ENCODE assay signal across 13 mouse cellular contexts in the genomic region with DNA sequence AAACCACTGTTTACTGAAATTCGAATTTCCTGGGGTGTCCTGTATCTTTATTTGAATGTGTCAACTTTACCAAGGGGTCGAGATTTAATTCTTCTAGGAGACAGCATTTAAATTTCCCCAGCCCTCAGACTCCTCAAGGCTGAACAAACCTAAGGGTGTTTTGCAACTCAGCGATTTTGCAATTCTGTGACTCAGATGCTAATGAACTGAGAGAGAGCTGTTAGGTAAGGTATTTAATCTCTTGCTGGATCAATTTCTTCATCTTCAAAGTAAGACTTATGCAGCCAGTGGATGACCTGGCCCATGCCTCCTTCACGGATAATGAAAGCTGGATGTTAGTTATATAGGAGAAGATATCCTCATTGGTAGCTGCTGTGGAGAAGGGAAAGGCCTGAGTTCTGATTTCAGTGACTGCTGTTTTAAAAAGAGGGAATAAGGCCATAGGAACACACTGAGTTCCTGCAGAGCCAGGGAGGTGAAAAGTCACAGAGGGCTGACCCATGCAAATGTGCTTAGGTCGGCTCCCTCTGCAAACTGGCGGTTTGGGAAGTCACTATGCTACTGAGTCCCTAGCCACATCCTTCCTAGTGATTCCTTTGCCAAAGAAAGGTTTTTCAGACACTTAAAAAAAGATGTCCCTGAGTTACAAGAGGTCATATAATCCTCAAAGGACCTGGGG. TPM values are rescaled to one million over a fixed set of nuclear protein-coding genes. Genes with fewer than 3 reads are reported as not detected.
DNase-seq lines count a peak whose midpoint lies in the region; ATAC-seq lines count a peak whose summit lies in the region.
"Had no signal": no experiment of that assay in that cellular context is flagged by ENCODE, and none has a peak within 500 bp of the region (broad histone marks: within the 10 kb centered on the region; RNA-seq: fewer than 3 reads in every experiment).

No protein-coding gene starts in this region.

- no peak overlapping the region for H3K9ac ChIP-seq in liver, embryonic 16.5 days (ENCODE audit: low read depth, low read length)
- H3K9ac ChIP-seq in forebrain, embryonic 11.5 days (ENCODE audit: low read length) = no peak overlapping the region
- H3K9ac ChIP-seq: embryonic facial prominence, embryonic 13.5 days; lung, embryonic 15.5 days had no signal

- peaks cover 8% of the 10 kb centered on the region; the same call in 1 of the 2 replicates for H3K4me1 ChIP-seq in liver, embryonic 16.5 days (ENCODE audit: control insufficient read depth, low read depth, low read length)
- H3K4me1 ChIP-seq in forebrain, embryonic 11.5 days (replicated peaks; ENCODE audit: control insufficient read depth, insufficient read depth, low read length) = no peaks in the 10 kb centered on the region
- H3K4me1 ChIP-seq: lung, embryonic 15.5 days had no signal

- intact Hi-C loops in heart, postnatal 25 days (cut with DNase I) = no loop called here

- no peak overlapping the region for H3K4me3 ChIP-seq in liver, embryonic 16.5 days (ENCODE audit: low read depth, low read length)
- H3K4me3 ChIP-seq in forebrain, embryonic 11.5 days (ENCODE audit: low read depth, low read length) = no peak overlapping the region
- H3K4me3 ChIP-seq: embryonic facial prominence, embryonic 13.5 days; lung, embryonic 15.5 days had no signal

- whole genome bisulfite sequencing in liver, embryonic 16.5 days (ENCODE audit: insufficient replicate concordance) = 24% methylated on average over 6 of the region's 6 CpGs
- WGBS in forebrain, embryonic 11.5 days = 33% methylated on average over 6 of the region's 6 CpGs

- H3K27me3 ChIP-seq in liver, embryonic 16.5 days (ENCODE audit: control insufficient read depth, insufficient read depth, low read depth, low read length) = no peaks in the 10 kb centered on the region
- no peaks in the 10 kb centered on the region for H3K27me3 ChIP-seq in forebrain, embryonic 11.5 days (ENCODE audit: control insufficient read depth, insufficient read depth, low read length)
- H3K27me3 ChIP-seq: embryonic facial prominence, embryonic 13.5 days; lung, embryonic 15.5 days had no signal

- no peaks in the 10 kb centered on the region for H3K9me3 ChIP-seq in liver, embryonic 16.5 days (replicated peaks; ENCODE audit: control insufficient read depth, low read length)
- H3K9me3 ChIP-seq in forebrain, embryonic 11.5 days (ENCODE audit: control insufficient read depth, low read length) = no peaks in the 10 kb centered on the region
- H3K9me3 ChIP-seq: embryonic facial prominence, embryonic 13.5 days; lung, embryonic 15.5 days had no signal

- peak overlapping the region; percentile 41; the same call in 1 of the 2 replicates for H3K27ac ChIP-seq in liver, embryonic 16.5 days (ENCODE audit: low read length)
- no peak overlapping the region for H3K27ac ChIP-seq in forebrain, embryonic 11.5 days (ENCODE audit: low read depth, low read length)
- H3K27ac ChIP-seq: embryonic facial prominence, embryonic 13.5 days; lung, embryonic 15.5 days had no signal

- H3K36me3 ChIP-seq in liver, embryonic 16.5 days (ENCODE audit: control insufficient read depth, insufficient read depth) = no peaks in the 10 kb centered on the region
- no peaks in the 10 kb centered on the region for H3K36me3 ChIP-seq in forebrain, embryonic 11.5 days (ENCODE audit: control insufficient read depth, insufficient read depth, low read length)
- H3K36me3 ChIP-seq: embryonic facial prominence, embryonic 13.5 days; lung, embryonic 15.5 days had no signal

- peak; percentile 34 for DNase-seq in urinary bladder, postnatal 14 days (ENCODE audit: low spot score)
- no peak for DNase-seq in urinary bladder, adult 2 months (ENCODE audit: low spot score)
- DNase-seq in adrenal gland, postnatal 14 days = peak; percentile 72
- no peak for DNase-seq in forebrain, embryonic 11.5 days (ENCODE audit: low spot score)
- no peak for DNase-seq in heart, postnatal 25 days (ENCODE audit: low spot score)
- no peak for DNase-seq in thymus, postnatal 0 days (ENCODE audit: low spot score)
- DNase-seq: cerebellum, adult 11 months; spleen, adult 18-20 months; thymus, postnatal 36 days had no signal

- no peak overlapping the region for H3K4me2 ChIP-seq in liver, embryonic 16.5 days (ENCODE audit: low read depth, low read length)
- H3K4me2 ChIP-seq in forebrain, embryonic 11.5 days (ENCODE audit: low read depth, low read length, severe bottlenecking) = no peak overlapping the region
- H3K4me2 ChIP-seq: embryonic facial prominence, embryonic 13.5 days; lung, embryonic 15.5 days had no signal

- peak; percentile 62; the same call in 1 of the 2 replicates for ATAC-seq in liver, embryonic 16.5 days (ENCODE audit: low read depth)
- peak; percentile 62 for ATAC-seq in neutrophil, adult 5-6 weeks (ENCODE audit: extremely low read depth, insufficient number of reproducible peaks, low FRiP score, poor library complexity, severe bottlenecking)
- no peak for ATAC-seq in forebrain, embryonic 11.5 days (replicated peaks; ENCODE audit: low FRiP score)

RNA-seq across cellular contexts. Expression of a gene that starts 8.5 kb away (rescaled TPM):
- polyA plus RNA-seq in urinary bladder, adult 2 months (2012; rRNA removed) = 58.0 and 63.6 TPM in 2 replicates
- 68.3 and 87.3 TPM in 2 replicates for total RNA-seq in adrenal gland, postnatal 14 days (2021)
- polyA plus RNA-seq in liver, embryonic 16.5 days (2015; fragmentation: Nextera tagmentation; extraction: Ambion mirVana) = 11.5 and 12.2 TPM in 2 replicates
- 30.1 and 37.8 TPM in 2 replicates for total RNA-seq in neutrophil, adult 5-6 weeks (2017)
- polyA plus RNA-seq in forebrain, embryonic 11.5 days (2014; fragmentation: Nextera tagmentation; extraction: Ambion mirVana) = 41.3 and 42.7 TPM in 2 replicates
- 10 to 100 TPM; 32.3 to 34.8 TPM for total RNA-seq in heart, postnatal 25 days (2021)
- polyA plus RNA-seq in thymus, postnatal 0 days (2015; fragmentation: Nextera tagmentation; extraction: Ambion mirVana) = 18.3 and 19.2 TPM in 2 replicates

RNA-seq across cellular contexts. Expression of a gene that starts 53.3 kb away (rescaled TPM):
- 2.4 and 3.5 TPM in 2 replicates for polyA plus RNA-seq in urinary bladder, adult 2 months (2012; rRNA removed)
- 2.9 and 3.5 TPM in 2 replicates for total RNA-seq in adrenal gland, postnatal 14 days (2021)
- 3.8 TPM in 2 replicates for polyA plus RNA-seq in liver, embryonic 16.5 days (2015; fragmentation: Nextera tagmentation; extraction: Ambion mirVana)
- total RNA-seq in neutrophil, adult 5-6 weeks (2017) = 4.4 and 6.4 TPM in 2 replicates
- 18.0 and 19.3 TPM in 2 replicates for polyA plus RNA-seq in forebrain, embryonic 11.5 days (2014; fragmentation: Nextera tagmentation; extraction: Ambion mirVana)
- total RNA-seq in heart, postnatal 25 days (2021) = 10 to 100 TPM; 13.2 to 14.5 TPM
- 19.6 and 25.6 TPM in 2 replicates for polyA plus RNA-seq in thymus, postnatal 0 days (2015; fragmentation: Nextera tagmentation; extraction: Ambion mirVana)

Comparison
In these comparisons a context has a peak if more than half of its experiments do, and no peak if none do; other contexts are left out.
1. DNase-seq: peak in urinary bladder, postnatal 14 days (single experiment) and adrenal gland, postnatal 14 days (single experiment); none in urinary bladder, adult 2 months (single experiment), forebrain, embryonic 11.5 days (single experiment), heart, postnatal 25 days (single experiment) and thymus, postnatal 0 days (single experiment).